Mouse (Mus musculus) ES-E14 (cell line): ENCODE measurements around the gene Eno2.

Experiments
- CHD2 ChIP-seq: IDR thresholded peaks from 2 replicates; pipeline ENCODE4 v1.6.1; 2014; ENCODE audit warnings: mild to moderate bottlenecking, low read depth, low read length, inconsistent platforms
- ZC3H11A ChIP-seq: IDR thresholded peaks from 2 replicates; pipeline ENCODE4 v1.6.1; 2012; ENCODE audit warnings: low read depth, mild to moderate bottlenecking, inconsistent platforms, low read length, borderline replicate concordance

- no peak for TF ChIP-seq CHD2
- TF ChIP-seq ZC3H11A = no peak
Measured at GRCm38 (mm10) chr6:124724472-124724871, 45.0 kb downstream of the Eno2 start.
